Mouse (Mus musculus): ENCODE measurements around the gene Gm10490. TPM values are rescaled to one million over a fixed set of nuclear protein-coding genes. Genes with fewer than 3 reads are reported as not detected.

The Gm10490 gene
- polyA plus RNA-seq, 1 experiment from 2014 or later = not detected

DNA sequence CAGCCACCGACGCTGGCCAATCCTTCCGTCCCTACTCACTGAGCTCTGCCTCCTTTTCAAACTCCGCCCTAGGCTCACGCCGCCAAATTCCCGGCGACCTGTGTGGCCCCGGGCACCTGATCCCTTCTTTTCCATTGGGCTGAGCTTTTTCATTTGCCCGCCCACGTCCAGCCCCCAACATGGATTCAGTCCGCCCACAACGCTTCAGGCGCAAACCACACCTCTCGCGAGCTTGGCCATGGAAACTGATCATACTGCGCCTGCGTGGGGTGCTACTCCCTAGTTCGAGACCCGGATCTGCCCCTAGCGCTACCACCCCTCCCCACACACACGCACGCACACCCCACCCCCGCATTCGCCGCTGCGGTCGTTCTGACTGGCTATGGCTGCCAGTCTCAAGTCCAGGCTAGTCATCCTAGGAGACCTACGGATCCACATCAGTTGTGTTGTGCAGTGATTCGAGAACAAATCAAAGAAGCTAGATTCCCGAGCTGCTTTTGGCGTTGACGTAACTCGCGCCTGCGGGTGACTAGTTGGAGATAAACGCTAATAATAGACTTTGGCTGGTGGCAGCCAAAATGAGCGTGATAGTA, 38.7 kb downstream of the Gm10490 start:
- Histone ChIP-seq H3K27ac (ENCODE audit: low read length) (peak overlapping the region; percentile 24; the same call in 1 of the 2 replicates), H3K4me1 (ENCODE audit: insufficient read depth, low read length) (no peaks in the 10 kb centered on the region; the same call in 1 of the 2 replicates), H3K36me3 (ENCODE audit: insufficient read depth, low read length) (no peaks in the 10 kb centered on the region), H3K9ac (replicated peaks; ENCODE audit: low read length) (peak overlapping the region; percentile 59), H3K9me3 (ENCODE audit: low read length) (no peaks in the 10 kb centered on the region), H3K4me2 (replicated peaks; ENCODE audit: low read depth, low read length) (peak overlapping the region; percentile 55), H3K27me3 (ENCODE audit: insufficient read depth, low read length) (no peaks in the 10 kb centered on the region), H3K4me3 (ENCODE audit: low read length) (peak overlapping the region; percentile 51)
- peak; percentile 99 for ATAC-seq (ENCODE audit: low FRiP score, low TSS enrichment)
- 20% methylated on average over 38 of the region's 38 CpGs for WGBS

DNA sequence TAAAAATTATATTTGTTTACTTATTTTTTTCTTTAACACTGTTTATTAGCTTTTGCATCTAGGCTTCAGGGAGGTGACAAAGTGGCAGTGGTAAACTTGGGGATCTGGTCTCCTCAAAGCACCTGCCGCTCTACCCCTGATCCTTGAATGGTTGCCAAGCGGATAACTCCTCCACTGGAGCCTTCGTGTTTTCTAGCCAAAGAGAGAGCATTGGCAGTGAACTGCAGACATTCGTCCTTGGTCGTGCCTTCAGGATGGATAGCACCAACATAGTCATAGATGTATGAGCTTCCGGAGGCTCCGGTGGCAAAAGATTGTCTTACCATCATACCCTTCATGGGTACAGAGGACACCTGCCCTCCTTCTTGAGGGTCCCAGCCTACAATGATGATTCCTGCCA, 40.7 kb downstream of the Gm10490 start:
- no peaks in the 10 kb centered on the region; the same call in 1 of the 2 replicates for H3K4me1 ChIP-seq (ENCODE audit: insufficient read depth, low read length)
- H3K27ac ChIP-seq (ENCODE audit: low read length) = no peak overlapping the region
- no peaks in the 10 kb centered on the region for H3K27me3 ChIP-seq (ENCODE audit: insufficient read depth, low read length)
- no peaks in the 10 kb centered on the region for H3K36me3 ChIP-seq (ENCODE audit: insufficient read depth, low read length)
- no peak overlapping the region for H3K4me2 ChIP-seq (replicated peaks; ENCODE audit: low read depth, low read length)
- ATAC-seq (ENCODE audit: low FRiP score, low TSS enrichment) = no peak
- H3K9ac ChIP-seq (replicated peaks; ENCODE audit: low read length) = no peak overlapping the region
- H3K4me3 ChIP-seq (ENCODE audit: low read length) = no peak overlapping the region
- WGBS = 86% methylated on average over 7 of the region's 7 CpGs
- H3K9me3 ChIP-seq (ENCODE audit: low read length) = no peaks in the 10 kb centered on the region

GRCm38 (mm10) chrX:7958868-7959267, 49.5 kb downstream of the Gm10490 start:
- H3K4me3 ChIP-seq (ENCODE audit: low read length) = no peak overlapping the region
- H3K27me3 ChIP-seq (ENCODE audit: insufficient read depth, low read length) = no peaks in the 10 kb centered on the region
- no peaks in the 10 kb centered on the region for H3K4me1 ChIP-seq (ENCODE audit: insufficient read depth, low read length)
- no peak overlapping the region for H3K27ac ChIP-seq (ENCODE audit: low read length)
- no peak overlapping the region for H3K4me2 ChIP-seq (replicated peaks; ENCODE audit: low read depth, low read length)
- no peak for ATAC-seq (ENCODE audit: low FRiP score, low TSS enrichment)
- no peaks in the 10 kb centered on the region for H3K9me3 ChIP-seq (ENCODE audit: low read length)
- WGBS = 85% methylated on average over 9 of the region's 9 CpGs
- H3K36me3 ChIP-seq (ENCODE audit: insufficient read depth, low read length) = no peaks in the 10 kb centered on the region
- H3K9ac ChIP-seq (replicated peaks; ENCODE audit: low read length) = no peak overlapping the region

Other genes starting within 250 kb of the Gm10490 start
- gene Plp2, start 238.2 kb upstream of the Gm10490 start, polyA plus RNA-seq (2015; fragmentation: Nextera tagmentation; extraction: Ambion mirVana) = 170 and 179 TPM in 2 replicates
- 0.91 and 1.4 TPM in 2 replicates for gene Magix, start 228.3 kb upstream of the Gm10490 start, polyA plus RNA-seq (2015; fragmentation: Nextera tagmentation; extraction: Ambion mirVana)
- gene Gpkow, start 212.4 kb upstream of the Gm10490 start, polyA plus RNA-seq (2015; fragmentation: Nextera tagmentation; extraction: Ambion mirVana) = 47.6 and 50.4 TPM in 2 replicates
- gene Wdr45, start 195.2 kb upstream of the Gm10490 start, polyA plus RNA-seq (2015; fragmentation: Nextera tagmentation; extraction: Ambion mirVana) = 45.7 and 48.8 TPM in 2 replicates
- gene Gm45208, start 187.3 kb upstream of the Gm10490 start, polyA plus RNA-seq (2015; fragmentation: Nextera tagmentation; extraction: Ambion mirVana) = 0.59 TPM in 1 of 2 replicates, not detected in the other
- 69.3 and 74.7 TPM in 2 replicates for gene Praf2, start 181.1 kb upstream of the Gm10490 start, polyA plus RNA-seq (2015; fragmentation: Nextera tagmentation; extraction: Ambion mirVana)
- gene Ccdc120, start 158.6 kb upstream of the Gm10490 start, polyA plus RNA-seq (2015; fragmentation: Nextera tagmentation; extraction: Ambion mirVana) = 17.4 and 19.6 TPM in 2 replicates
- gene Tfe3, start 147.0 kb upstream of the Gm10490 start, polyA plus RNA-seq (2015; fragmentation: Nextera tagmentation; extraction: Ambion mirVana) = 30.9 and 31.4 TPM in 2 replicates
- gene Gripap1, start 119.8 kb upstream of the Gm10490 start, polyA plus RNA-seq (2015; fragmentation: Nextera tagmentation; extraction: Ambion mirVana) = 47.5 and 57.0 TPM in 2 replicates
- 1.7 and 1.9 TPM in 2 replicates for gene Kcnd1, start 87.3 kb upstream of the Gm10490 start, polyA plus RNA-seq (2015; fragmentation: Nextera tagmentation; extraction: Ambion mirVana)
- 37.5 and 39.1 TPM in 2 replicates for gene Otud5, start 68.2 kb upstream of the Gm10490 start, polyA plus RNA-seq (2015; fragmentation: Nextera tagmentation; extraction: Ambion mirVana)
- gene Pim2, start 31.3 kb upstream of the Gm10490 start, polyA plus RNA-seq (2015; fragmentation: Nextera tagmentation; extraction: Ambion mirVana) = 11.7 and 13.4 TPM in 2 replicates
- gene Slc35a2, start 25.5 kb upstream of the Gm10490 start, polyA plus RNA-seq (2015; fragmentation: Nextera tagmentation; extraction: Ambion mirVana) = 37.8 and 41.1 TPM in 2 replicates
- 113 and 124 TPM in 2 replicates for gene Pqbp1, start 10.3 kb upstream of the Gm10490 start, polyA plus RNA-seq (2015; fragmentation: Nextera tagmentation; extraction: Ambion mirVana)
- 182 and 184 TPM in 2 replicates for gene Timm17b, start 10.2 kb upstream of the Gm10490 start, polyA plus RNA-seq (2015; fragmentation: Nextera tagmentation; extraction: Ambion mirVana)
- not detected in 2 replicates for gene Gm10491, start 1.7 kb upstream of the Gm10490 start, polyA plus RNA-seq (2015; fragmentation: Nextera tagmentation; extraction: Ambion mirVana)
- gene Pcsk1n, start 10.3 kb downstream of the Gm10490 start, polyA plus RNA-seq (2015; fragmentation: Nextera tagmentation; extraction: Ambion mirVana) = 1.4 and 2.3 TPM in 2 replicates
- gene Eras, start 19.1 kb downstream of the Gm10490 start, polyA plus RNA-seq (2015; fragmentation: Nextera tagmentation; extraction: Ambion mirVana) = not detected in 2 replicates
- 65.3 and 69.8 TPM in 2 replicates for gene Hdac6, start 38.3 kb downstream of the Gm10490 start, polyA plus RNA-seq (2015; fragmentation: Nextera tagmentation; extraction: Ambion mirVana)
- gene Gata1, start 68.5 kb downstream of the Gm10490 start, polyA plus RNA-seq (2015; fragmentation: Nextera tagmentation; extraction: Ambion mirVana) = 0.58 and 0.69 TPM in 2 replicates
- gene Glod5, start 109.0 kb downstream of the Gm10490 start, polyA plus RNA-seq (2015; fragmentation: Nextera tagmentation; extraction: Ambion mirVana) = 0.34 and 0.64 TPM in 2 replicates
- 66.5 and 70.7 TPM in 2 replicates for gene Suv39h1, start 165.2 kb downstream of the Gm10490 start, polyA plus RNA-seq (2015; fragmentation: Nextera tagmentation; extraction: Ambion mirVana)
- gene Was, start 181.0 kb downstream of the Gm10490 start, polyA plus RNA-seq (2015; fragmentation: Nextera tagmentation; extraction: Ambion mirVana) = 0.11 and 0.18 TPM in 2 replicates
- gene Wdr13, start 223.3 kb downstream of the Gm10490 start, polyA plus RNA-seq (2015; fragmentation: Nextera tagmentation; extraction: Ambion mirVana) = 29.0 and 29.6 TPM in 2 replicates
- gene Rbm3, start 236.3 kb downstream of the Gm10490 start, polyA plus RNA-seq (2015; fragmentation: Nextera tagmentation; extraction: Ambion mirVana) = 433 and 441 TPM in 2 replicates